Mouse (Mus musculus) right cerebral cortex, postnatal 10 days (tissue): ENCODE data around the gene Mbnl2.

Experiments used
- DNase-seq, 2 experiments: peaks; one replicate each; pipeline ENCODE4 v3.0.0; 2021; ENCODE audit warnings: low spot score in 2 of 2

The Mbnl2 gene

GRCm38 (mm10) chr14:120406271-120406670, 130.8 kb downstream of the Mbnl2 start:
- no peak for DNase-seq

GRCm38 (mm10) chr14:120406820-120407219, 131.4 kb downstream of the Mbnl2 start:
- DNase-seq = no peak

- no peak for DNase-seq
Measured at GRCm38 (mm10) chr14:120409854-120410253, 134.4 kb downstream of the Mbnl2 start.

- no peak for DNase-seq
Measured at GRCm38 (mm10) chr14:120416886-120417285, 141.4 kb downstream of the Mbnl2 start.

GRCm38 (mm10) chr14:120418964-120419363, 143.5 kb downstream of the Mbnl2 start:
- no peak for DNase-seq

GRCm38 (mm10) chr14:120428497-120428896, 153.0 kb downstream of the Mbnl2 start:
- DNase-seq = no peak

- DNase-seq = no peak
Measured at GRCm38 (mm10) chr14:120432773-120433172, 157.3 kb downstream of the Mbnl2 start.

- no peak for DNase-seq
Measured at GRCm38 (mm10) chr14:120433931-120434398, 158.5 kb downstream of the Mbnl2 start.

- no peak for DNase-seq
Measured at GRCm38 (mm10) chr14:120434831-120435230, 159.4 kb downstream of the Mbnl2 start.

- no peak for DNase-seq
Measured at GRCm38 (mm10) chr14:120440716-120441115, 165.2 kb downstream of the Mbnl2 start.

GRCm38 (mm10) chr14:120441256-120441655, 165.8 kb downstream of the Mbnl2 start:
- peak; percentile 38 to 42 for DNase-seq

- peak; percentile 35 to 43 for DNase-seq
Measured at GRCm38 (mm10) chr14:120441836-120442235, 166.4 kb downstream of the Mbnl2 start.

- no peak for DNase-seq
Measured at GRCm38 (mm10) chr14:120454221-120454620, 178.8 kb downstream of the Mbnl2 start.

GRCm38 (mm10) chr14:120463938-120464727, 188.7 kb downstream of the Mbnl2 start:
- no peak for DNase-seq

GRCm38 (mm10) chr14:120466816-120467215, 191.3 kb downstream of the Mbnl2 start:
- DNase-seq = no peak

GRCm38 (mm10) chr14:120469126-120469790, 193.8 kb downstream of the Mbnl2 start:
- no peak for DNase-seq

- no peak for DNase-seq
Measured at GRCm38 (mm10) chr14:120476186-120476697, 200.8 kb downstream of the Mbnl2 start.

- peak; percentile 99 for DNase-seq
Measured at GRCm38 (mm10) chr14:120477288-120477981, 202.0 kb downstream of the Mbnl2 start.

GRCm38 (mm10) chr14:120477982-120478568, 202.6 kb downstream of the Mbnl2 start, which contains the start of gene Rap2a:
TSS of gene Rap2a (plus strand) at chr14:120478444.
- DNase-seq = peak; percentile 99

GRCm38 (mm10) chr14:120478641-120479341, 203.3 kb downstream of the Mbnl2 start:
- DNase-seq = peak; percentile 64 to 70

GRCm38 (mm10) chr14:120480341-120480900, 205.0 kb downstream of the Mbnl2 start:
- peak in 1 of 2 experiments; percentile 36 for DNase-seq
